Mouse (Mus musculus): ENCODE measurements around the gene Ercc6l2. TPM values are rescaled to one million over a fixed set of nuclear protein-coding genes. Genes with fewer than 3 reads are reported as not detected.
"Not testable (repeated sequence)": the region's sequence is repeated elsewhere in the genome, so short reads cannot be mapped to it uniquely, and the experiment has no call there.

Ercc6l2 gene
- polyA plus RNA-seq, 1 experiment from 2014 or later, result 30.6 TPM

GRCm38 (mm10) chr13:63917776-63918621, 103.0 kb downstream of the Ercc6l2 start:
- Histone ChIP-seq H3K27ac (ENCODE audit: low read depth, low read length) (peak overlapping the region; percentile 94), H3K9me3 (ENCODE audit: control insufficient read depth, low read length) (peaks cover 9% of the 10 kb centered on the region; the same call in 1 of the 2 replicates), H3K9ac (ENCODE audit: low read depth, low read length) (peak overlapping the region; percentile 29; the same call in 1 of the 2 replicates), H3K4me1 (ENCODE audit: control insufficient read depth, insufficient read depth, low read length) (peaks cover 40% of the 10 kb centered on the region), H3K36me3 (ENCODE audit: control insufficient read depth, insufficient read depth, low read length) (no peaks in the 10 kb centered on the region), H3K4me2 (replicated peaks; ENCODE audit: low read depth, low read length) (peak overlapping the region; percentile 17; the same call in 1 of the 2 replicates), H3K4me3 (ENCODE audit: low read length) (no peak overlapping the region), H3K27me3 (ENCODE audit: control insufficient read depth, insufficient read depth, low read length) (no peaks in the 10 kb centered on the region)
- ATAC-seq (ENCODE audit: low FRiP score, low TSS enrichment), result peak; percentile 21; the same call in 1 of the 2 replicates
- 11% methylated on average over 9 of the region's 11 CpGs for WGBS

GRCm38 (mm10) chr13:63918733-63919422, 103.8 kb downstream of the Ercc6l2 start:
- H3K9ac ChIP-seq (ENCODE audit: low read depth, low read length), result peak overlapping the region; percentile 29; the same call in 1 of the 2 replicates
- peaks cover 40% of the 10 kb centered on the region for H3K4me1 ChIP-seq (ENCODE audit: control insufficient read depth, insufficient read depth, low read length)
- peak; percentile 89 for ATAC-seq (ENCODE audit: low FRiP score, low TSS enrichment)
- H3K27me3 ChIP-seq (ENCODE audit: control insufficient read depth, insufficient read depth, low read length), result no peaks in the 10 kb centered on the region
- H3K9me3 ChIP-seq (ENCODE audit: control insufficient read depth, low read length), result peaks cover 9% of the 10 kb centered on the region; the same call in 1 of the 2 replicates
- 22% methylated on average over 18 of the region's 18 CpGs for WGBS
- peak overlapping the region; percentile 94 for H3K27ac ChIP-seq (ENCODE audit: low read depth, low read length)
- H3K4me2 ChIP-seq (replicated peaks; ENCODE audit: low read depth, low read length), result peak overlapping the region; percentile 17; the same call in 1 of the 2 replicates
- no peaks in the 10 kb centered on the region for H3K36me3 ChIP-seq (ENCODE audit: control insufficient read depth, insufficient read depth, low read length)
- no peak overlapping the region for H3K4me3 ChIP-seq (ENCODE audit: low read length)

- H3K4me3 ChIP-seq (ENCODE audit: low read length); H3K4me2 ChIP-seq (replicated peaks; ENCODE audit: low read depth, low read length): not testable (repeated sequence)
- 100% methylated on average over 1 of the region's 6 CpGs for WGBS
Measured at GRCm38 (mm10) chr13:63924036-63924435, 109.0 kb downstream of the Ercc6l2 start.

GRCm38 (mm10) chr13:63927326-63927725, 112.3 kb downstream of the Ercc6l2 start:
- H3K4me3 ChIP-seq (ENCODE audit: low read length), result no peak overlapping the region
- WGBS, result 58% methylated on average over 4 of the region's 4 CpGs
- H3K4me2 ChIP-seq (replicated peaks; ENCODE audit: low read depth, low read length), result no peak overlapping the region
- ATAC-seq (ENCODE audit: low FRiP score, low TSS enrichment), result no peak
- H3K4me1 ChIP-seq (ENCODE audit: control insufficient read depth, insufficient read depth, low read length), result peaks cover 23% of the 10 kb centered on the region; the same call in 1 of the 2 replicates
- no peaks in the 10 kb centered on the region for H3K9me3 ChIP-seq (ENCODE audit: control insufficient read depth, low read length)
- no peak overlapping the region for H3K9ac ChIP-seq (ENCODE audit: low read depth, low read length)
- H3K36me3 ChIP-seq (ENCODE audit: control insufficient read depth, insufficient read depth, low read length), result no peaks in the 10 kb centered on the region
- H3K27me3 ChIP-seq (ENCODE audit: control insufficient read depth, insufficient read depth, low read length), result no peaks in the 10 kb centered on the region
- no peak overlapping the region for H3K27ac ChIP-seq (ENCODE audit: low read depth, low read length)

More at GRCm38 (mm10) chr13:63924036-63924435, 109.0 kb downstream of the Ercc6l2 start:
- not testable (repeated sequence) for H3K27ac ChIP-seq (ENCODE audit: low read depth, low read length); ATAC-seq (ENCODE audit: low FRiP score, low TSS enrichment); H3K27me3 ChIP-seq (ENCODE audit: control insufficient read depth, insufficient read depth, low read length); H3K9me3 ChIP-seq (ENCODE audit: control insufficient read depth, low read length); H3K36me3 ChIP-seq (ENCODE audit: control insufficient read depth, insufficient read depth, low read length); H3K9ac ChIP-seq (ENCODE audit: low read depth, low read length)
- H3K4me1 ChIP-seq (ENCODE audit: control insufficient read depth, insufficient read depth, low read length), result peaks cover 18% of the 10 kb centered on the region; the same call in 1 of the 2 replicates

GRCm38 (mm10) chr13:63929351-63929750, 114.3 kb downstream of the Ercc6l2 start:
- Histone ChIP-seq H3K9ac (ENCODE audit: low read depth, low read length) (no peak overlapping the region), H3K4me1 (ENCODE audit: control insufficient read depth, insufficient read depth, low read length) (peaks cover 23% of the 10 kb centered on the region; the same call in 1 of the 2 replicates), H3K36me3 (ENCODE audit: control insufficient read depth, insufficient read depth, low read length) (no peaks in the 10 kb centered on the region), H3K4me2 (replicated peaks; ENCODE audit: low read depth, low read length) (no peak overlapping the region), H3K4me3 (ENCODE audit: low read length) (no peak overlapping the region), H3K9me3 (ENCODE audit: control insufficient read depth, low read length) (no peaks in the 10 kb centered on the region), H3K27ac (ENCODE audit: low read depth, low read length) (no peak overlapping the region; the same call in 1 of the 2 replicates), H3K27me3 (ENCODE audit: control insufficient read depth, insufficient read depth, low read length) (no peaks in the 10 kb centered on the region)
- peak; percentile 78 for ATAC-seq (ENCODE audit: low FRiP score, low TSS enrichment)
- WGBS, result 23% methylated on average over 1 of the region's 1 CpGs

- Histone ChIP-seq H3K9ac (ENCODE audit: low read depth, low read length) (no peak overlapping the region), H3K27me3 (ENCODE audit: control insufficient read depth, insufficient read depth, low read length) (no peaks in the 10 kb centered on the region), H3K9me3 (ENCODE audit: control insufficient read depth, low read length) (no peaks in the 10 kb centered on the region), H3K36me3 (ENCODE audit: control insufficient read depth, insufficient read depth, low read length) (no peaks in the 10 kb centered on the region), H3K4me3 (ENCODE audit: low read length) (no peak overlapping the region), H3K4me2 (replicated peaks; ENCODE audit: low read depth, low read length) (no peak overlapping the region), H3K27ac (ENCODE audit: low read depth, low read length) (peak overlapping the region; percentile 42; the same call in 1 of the 2 replicates), H3K4me1 (ENCODE audit: control insufficient read depth, insufficient read depth, low read length) (peaks cover 23% of the 10 kb centered on the region; the same call in 1 of the 2 replicates)
- no peak for ATAC-seq (ENCODE audit: low FRiP score, low TSS enrichment)
- WGBS, result 46% methylated on average over 5 of the region's 5 CpGs
Measured at GRCm38 (mm10) chr13:63929917-63930515, 115.0 kb downstream of the Ercc6l2 start.

- Histone ChIP-seq H3K27ac (ENCODE audit: low read depth, low read length) (no peak overlapping the region), H3K27me3 (ENCODE audit: control insufficient read depth, insufficient read depth, low read length) (no peaks in the 10 kb centered on the region), H3K4me1 (ENCODE audit: control insufficient read depth, insufficient read depth, low read length) (peaks cover 23% of the 10 kb centered on the region; the same call in 1 of the 2 replicates), H3K9ac (ENCODE audit: low read depth, low read length) (no peak overlapping the region), H3K36me3 (ENCODE audit: control insufficient read depth, insufficient read depth, low read length) (no peaks in the 10 kb centered on the region), H3K4me2 (replicated peaks; ENCODE audit: low read depth, low read length) (no peak overlapping the region), H3K4me3 (ENCODE audit: low read length) (no peak overlapping the region), H3K9me3 (ENCODE audit: control insufficient read depth, low read length) (no peaks in the 10 kb centered on the region)
- no peak for ATAC-seq (ENCODE audit: low FRiP score, low TSS enrichment)
- WGBS, result 76% methylated on average over 10 of the region's 10 CpGs
Measured at GRCm38 (mm10) chr13:63930525-63930924, 115.5 kb downstream of the Ercc6l2 start.

GRCm38 (mm10) chr13:63936369-63936768, 121.3 kb downstream of the Ercc6l2 start:
- no peak overlapping the region for H3K27ac ChIP-seq (ENCODE audit: low read depth, low read length)
- no peaks in the 10 kb centered on the region for H3K9me3 ChIP-seq (ENCODE audit: control insufficient read depth, low read length)
- no peak for ATAC-seq (ENCODE audit: low FRiP score, low TSS enrichment)
- peaks cover 4% of the 10 kb centered on the region; the same call in 1 of the 2 replicates for H3K4me1 ChIP-seq (ENCODE audit: control insufficient read depth, insufficient read depth, low read length)
- no peaks in the 10 kb centered on the region for H3K27me3 ChIP-seq (ENCODE audit: control insufficient read depth, insufficient read depth, low read length)
- H3K36me3 ChIP-seq (ENCODE audit: control insufficient read depth, insufficient read depth, low read length), result no peaks in the 10 kb centered on the region
- WGBS, result 83% methylated on average over 9 of the region's 9 CpGs
- no peak overlapping the region for H3K4me3 ChIP-seq (ENCODE audit: low read length)
- no peak overlapping the region for H3K9ac ChIP-seq (ENCODE audit: low read depth, low read length)
- no peak overlapping the region for H3K4me2 ChIP-seq (replicated peaks; ENCODE audit: low read depth, low read length)
